Mouse (Mus musculus): ENCODE measurements at regions not wholly inside any gene's neighbourhood (a gene's known extent, or its start where the extent isn't known, plus 50 kb on each side); places are given as distances from the start of the nearest gene placed in this dataset.

DNA sequence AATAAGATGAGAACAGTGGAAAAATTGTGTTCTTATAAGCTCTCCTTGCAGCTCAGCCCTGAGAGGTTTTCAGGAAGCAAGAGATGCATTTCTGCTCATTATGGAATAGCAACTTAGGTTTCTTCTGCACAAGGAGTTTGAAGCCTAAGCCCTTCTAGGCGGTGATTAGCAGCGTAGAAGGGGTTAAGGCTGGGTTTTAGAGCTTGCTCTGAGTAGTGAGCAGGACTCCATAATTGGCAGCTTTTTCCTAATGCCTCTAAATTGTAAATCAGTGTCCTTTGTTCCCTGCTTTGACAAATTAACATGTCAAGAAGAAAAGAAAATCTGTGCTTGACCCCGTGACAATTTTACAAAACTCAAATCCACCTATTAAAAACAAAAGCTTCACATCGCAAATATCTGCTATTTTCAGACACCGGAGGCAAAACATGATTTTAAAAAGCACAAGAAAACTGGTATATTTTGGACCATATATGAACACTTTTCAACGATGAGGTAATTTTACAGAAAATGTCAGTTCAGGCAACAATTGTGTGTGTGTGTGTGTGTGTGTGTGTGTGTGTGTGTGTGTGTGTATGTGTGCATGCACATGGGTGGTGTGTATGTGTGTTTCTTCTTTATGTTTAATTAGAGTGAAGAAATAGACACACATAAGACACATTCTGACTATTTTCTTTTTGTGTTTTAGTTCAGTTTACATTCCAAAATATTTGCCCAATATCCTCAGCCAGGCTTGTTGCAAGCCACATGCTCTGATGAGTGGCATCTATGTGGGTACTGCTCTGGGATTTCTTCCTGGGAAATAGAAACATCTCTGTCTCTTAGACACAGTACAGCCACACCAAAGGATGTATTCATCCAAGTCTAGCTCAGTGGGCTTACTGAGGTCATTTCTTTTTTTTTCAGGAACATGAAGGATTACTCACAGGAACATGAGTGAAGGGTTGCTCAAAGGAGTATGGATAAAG lies 804.3 kb downstream of the Tmem132b start:
- no peak for DNase-seq

GRCm38 (mm10) chr5:126337884-126338283 lies 806.3 kb downstream of the Tmem132b start:
- no peak for DNase-seq

- DNase-seq = no peak
Measured at GRCm38 (mm10) chr5:126343570-126343969, 812.0 kb downstream of the Tmem132b start.

DNA sequence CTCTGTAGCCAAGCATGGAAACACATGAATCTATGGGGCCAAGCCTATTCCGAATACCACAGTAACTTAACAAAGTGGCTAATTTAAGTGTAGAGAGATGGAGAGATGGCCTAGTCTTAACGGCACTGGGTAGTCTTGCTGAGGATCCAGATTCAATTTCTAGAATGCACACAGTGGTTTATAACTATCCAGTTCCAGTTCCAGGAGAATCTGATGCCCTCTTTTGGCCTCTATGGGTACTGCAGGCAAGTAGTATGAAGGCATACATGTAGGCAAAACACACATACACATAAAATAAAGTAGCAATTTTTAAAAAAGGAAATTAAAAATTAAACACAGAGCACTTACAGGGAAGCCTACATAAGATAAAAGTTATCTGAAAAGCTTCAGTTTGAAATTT lies 819.4 kb downstream of the Tmem132b start:
- DNase-seq = no peak

DNA sequence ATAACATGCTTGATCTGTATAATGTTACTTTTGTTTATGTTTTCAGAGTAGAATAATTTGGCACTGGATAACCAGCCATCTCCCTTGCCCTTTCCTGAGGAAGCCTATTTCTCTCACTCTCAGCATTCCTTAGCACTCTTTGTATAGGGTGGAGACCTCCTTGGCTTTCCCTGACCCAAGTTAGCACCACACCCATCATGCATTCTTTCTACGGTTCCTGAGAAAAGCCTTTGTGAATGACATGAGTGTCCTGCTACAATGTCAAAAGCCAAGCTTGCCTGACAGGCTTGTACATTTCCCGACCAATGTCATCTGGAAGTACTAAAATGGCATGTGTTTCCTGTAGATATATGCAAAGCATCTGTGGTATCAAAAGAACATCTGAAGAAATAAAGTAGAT lies 837.9 kb downstream of the Tmem132b start:
- no peak for DNase-seq

DNA sequence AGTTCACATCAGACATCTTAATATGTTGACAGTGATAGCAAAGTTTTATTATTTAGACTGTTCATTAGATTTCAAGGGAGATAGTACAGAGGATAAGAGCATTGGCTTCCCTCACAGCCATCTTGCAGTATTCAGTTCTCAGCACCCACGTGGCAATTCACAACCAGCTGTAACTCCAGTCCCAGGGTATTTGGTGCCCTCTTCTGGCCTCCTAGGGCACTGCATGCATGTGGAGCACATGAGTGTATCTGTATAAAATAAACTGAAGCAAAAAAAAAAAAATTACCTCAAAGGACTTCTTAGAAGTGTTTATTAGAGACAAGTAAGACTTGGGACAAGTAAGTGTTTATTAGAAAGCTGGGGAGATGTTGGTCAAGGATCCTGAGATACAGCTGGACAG lies 849.3 kb upstream of the Tmem132c start:
- DNase-seq = no peak

GRCm38 (mm10) chr5:126395331-126395730 lies 846.3 kb upstream of the Tmem132c start:
- peak; percentile 5 for DNase-seq

DNA sequence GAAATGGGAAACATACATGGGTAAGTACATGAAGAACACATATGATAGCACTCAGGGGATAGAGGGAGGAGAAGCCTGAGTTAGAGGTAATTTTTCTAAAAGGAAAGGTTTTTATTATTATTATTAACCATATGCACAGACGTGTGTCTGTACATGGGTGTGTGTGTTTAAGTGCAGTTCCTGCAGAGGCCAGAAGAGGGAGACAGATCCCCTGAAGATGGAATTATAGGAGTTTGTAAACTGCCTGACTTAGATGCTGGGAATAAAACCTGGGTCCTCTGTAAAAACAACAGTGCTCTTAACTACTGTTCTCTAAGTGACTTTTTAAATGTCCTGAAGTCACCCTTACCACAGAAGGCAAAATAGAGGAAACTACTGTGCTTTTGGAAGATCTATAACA lies 809.9 kb upstream of the Tmem132c start:
- DNase-seq = no peak

DNA sequence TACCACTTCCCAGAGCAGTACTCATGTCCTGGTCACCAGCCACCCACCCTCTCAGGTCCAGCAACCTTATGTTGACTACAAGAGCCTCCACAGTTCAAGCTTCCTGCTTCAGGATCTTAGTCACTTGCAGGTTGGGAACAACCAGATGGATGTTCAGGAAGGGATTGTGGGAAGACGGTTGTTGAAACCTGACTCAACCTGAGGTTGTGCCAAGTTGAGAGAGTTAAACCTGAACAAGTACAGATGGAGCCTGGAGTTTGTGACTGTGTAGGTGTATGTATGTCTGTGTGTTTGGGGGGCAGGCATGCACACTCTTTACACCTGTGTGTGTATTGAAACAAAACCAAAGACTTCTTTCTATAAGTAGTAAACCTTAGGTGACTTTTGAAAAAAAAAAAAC lies 802.9 kb upstream of the Tmem132c start:
- DNase-seq = no peak

DNA sequence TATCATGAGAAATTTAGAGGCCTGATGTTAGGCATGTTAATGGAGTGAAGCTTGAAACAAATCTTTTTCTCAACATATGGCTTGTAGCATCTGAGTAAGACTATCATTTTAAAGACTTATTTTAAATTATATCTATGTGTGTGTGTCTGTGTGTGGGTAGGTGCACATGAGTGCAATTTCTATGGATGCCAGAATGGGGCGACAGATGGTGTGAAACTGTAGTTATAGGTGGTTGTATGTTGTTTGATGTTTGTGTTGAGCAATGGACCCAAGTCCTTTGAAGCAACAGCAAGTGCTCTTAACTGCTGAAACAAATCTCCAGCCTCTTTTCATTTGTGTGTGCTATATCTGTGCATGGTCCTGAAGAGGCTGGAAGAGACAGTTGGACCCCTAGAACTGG lies 801.1 kb upstream of the Tmem132c start:
- DNase-seq = peak; percentile 5

DNA sequence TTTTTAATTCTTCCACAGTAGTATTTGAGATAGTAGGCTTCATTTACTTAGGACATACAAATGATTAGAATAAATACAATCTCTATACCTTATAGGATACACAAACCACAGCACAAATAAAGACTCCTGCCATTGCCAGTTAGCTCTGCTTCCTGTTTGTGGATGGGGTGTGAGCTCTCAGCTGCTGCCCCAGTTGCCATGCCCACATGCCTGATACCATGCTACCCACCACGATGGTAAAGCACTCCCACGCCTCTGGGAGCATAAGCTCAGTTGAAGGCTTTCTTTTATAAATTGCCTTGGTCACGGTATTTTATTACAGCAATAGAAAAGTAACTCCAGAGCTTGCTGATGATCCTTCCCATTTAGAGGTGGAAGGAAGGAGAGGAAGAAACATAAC lies 765.8 kb upstream of the Tmem132c start:
- DNase-seq = no peak

- DNase-seq = no peak
Measured at GRCm38 (mm10) chr5:126522076-126522475, 719.5 kb upstream of the Tmem132c start.

GRCm38 (mm10) chr5:126525863-126526262 lies 715.7 kb upstream of the Tmem132c start:
- peak; percentile 15 for DNase-seq

- no peak for DNase-seq
Measured at GRCm38 (mm10) chr5:126530806-126531527, 710.6 kb upstream of the Tmem132c start.

DNA sequence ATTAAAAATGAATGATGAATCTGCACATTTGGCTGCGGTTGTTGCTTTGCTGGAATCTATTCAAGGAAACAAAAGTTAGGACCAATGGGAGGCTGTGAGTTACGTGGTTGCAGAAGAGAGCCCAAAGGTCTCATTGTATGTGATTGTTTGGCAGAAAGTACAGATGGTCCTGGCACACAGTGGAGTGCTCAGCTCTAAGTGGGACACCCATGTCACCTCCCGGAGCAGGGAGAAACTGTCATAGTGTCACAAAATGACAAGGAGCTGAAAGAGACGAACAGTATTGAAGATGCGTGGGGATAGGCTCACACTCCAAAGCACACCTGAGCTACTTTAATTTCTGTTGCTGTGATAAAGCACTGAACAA lies 710.1 kb upstream of the Tmem132c start:
- no peak for DNase-seq

DNA sequence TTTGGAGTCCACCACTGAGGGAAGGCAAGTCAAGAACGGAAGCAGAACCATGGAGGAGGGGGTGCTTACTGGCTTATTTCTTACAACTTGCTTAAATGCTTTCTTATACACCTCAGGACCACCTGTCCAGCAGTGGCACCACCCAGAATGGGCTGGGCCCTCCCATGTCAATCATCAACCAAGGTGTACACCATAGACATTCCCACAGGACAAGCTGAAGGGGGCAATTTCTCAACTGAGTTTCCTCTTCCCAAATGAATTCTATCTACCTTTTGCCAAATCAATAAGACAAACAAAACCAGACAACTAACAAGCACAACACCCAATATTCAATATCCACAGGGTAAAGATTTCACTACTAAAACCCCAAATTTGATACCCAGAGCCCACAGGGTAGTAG lies 709.6 kb upstream of the Tmem132c start:
- DNase-seq = no peak

DNA sequence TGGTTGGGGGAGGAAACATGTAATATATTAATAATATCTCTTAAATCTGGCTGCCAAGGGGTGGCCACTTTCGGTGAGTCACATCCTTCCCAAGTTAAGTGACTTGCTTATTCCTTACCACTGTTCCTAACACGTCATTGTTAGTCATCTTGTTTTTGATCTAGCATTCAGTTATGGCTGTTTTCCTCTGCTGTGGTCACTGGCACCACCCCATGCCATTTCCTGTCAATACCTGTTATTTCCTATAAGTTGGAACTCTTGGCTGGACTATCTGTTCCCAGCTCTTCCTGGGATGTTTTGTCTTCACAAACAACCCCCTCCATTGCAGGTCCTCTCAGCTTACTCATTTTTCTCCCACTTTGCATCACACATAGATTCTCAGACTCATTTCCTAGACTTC lies 703.5 kb upstream of the Tmem132c start:
- DNase-seq = no peak

- DNase-seq = no peak
Measured at GRCm38 (mm10) chr5:126544261-126544976, 697.2 kb upstream of the Tmem132c start.

- no peak for DNase-seq
Measured at GRCm38 (mm10) chr5:126547841-126548240, 693.8 kb upstream of the Tmem132c start.

DNA sequence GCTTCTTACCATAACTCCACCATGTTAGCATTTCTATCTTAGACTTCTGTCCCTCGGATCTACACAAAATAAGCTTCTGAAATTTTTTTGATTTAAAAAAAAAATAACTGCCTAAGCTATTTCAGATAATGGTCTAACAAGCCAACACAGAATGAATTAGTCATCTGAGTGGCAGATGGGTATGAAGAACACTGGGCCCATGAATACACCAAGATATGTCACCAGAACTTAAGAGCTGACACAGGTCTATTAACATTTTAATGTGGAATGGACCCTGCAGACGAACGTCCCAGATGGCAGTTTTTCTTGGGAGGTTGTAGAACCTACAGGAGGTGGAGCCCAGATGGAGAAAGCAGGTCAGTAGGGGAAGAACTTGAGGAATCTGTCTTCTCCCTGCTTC lies 689.9 kb upstream of the Tmem132c start:
- DNase-seq = no peak

DNA sequence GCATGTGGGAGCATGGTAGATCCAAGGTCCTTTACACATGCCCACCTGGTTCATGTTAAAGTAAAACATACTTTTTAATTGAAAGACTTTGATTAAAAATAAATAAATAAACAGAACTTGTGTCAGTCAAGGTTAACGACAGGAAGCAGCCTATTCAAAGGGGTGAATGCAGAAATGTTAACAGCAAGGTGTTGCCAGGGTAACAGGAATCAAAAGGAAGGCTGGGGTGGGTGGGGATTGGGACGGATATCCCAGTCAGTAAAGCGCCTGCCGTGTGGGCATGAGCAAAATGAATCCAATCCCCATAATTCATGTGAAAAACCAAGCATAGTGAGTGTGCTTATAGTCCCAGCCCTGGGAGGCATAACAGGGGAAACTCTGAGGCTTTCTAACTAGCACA lies 682.6 kb upstream of the Tmem132c start:
- no peak for DNase-seq

DNA sequence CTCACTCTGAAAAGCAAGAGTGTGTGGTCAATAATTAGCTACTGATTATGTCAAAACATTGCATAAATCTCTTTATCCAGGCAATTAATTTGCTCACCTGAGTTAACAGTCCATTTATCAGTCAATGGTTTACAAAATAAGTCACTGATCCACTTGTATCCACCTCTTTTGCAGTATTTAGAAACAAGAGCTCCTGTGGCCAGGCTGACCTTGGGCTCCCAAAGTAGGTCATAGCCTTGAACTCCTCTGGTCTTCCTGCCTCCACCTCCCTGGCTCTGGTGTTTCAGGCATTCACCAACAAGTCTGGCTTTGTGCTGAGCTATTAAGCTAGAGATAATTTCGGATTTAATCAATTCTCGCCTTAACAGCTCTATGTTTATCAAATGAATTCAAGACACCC lies 675.8 kb upstream of the Tmem132c start:
- no peak for DNase-seq

DNA sequence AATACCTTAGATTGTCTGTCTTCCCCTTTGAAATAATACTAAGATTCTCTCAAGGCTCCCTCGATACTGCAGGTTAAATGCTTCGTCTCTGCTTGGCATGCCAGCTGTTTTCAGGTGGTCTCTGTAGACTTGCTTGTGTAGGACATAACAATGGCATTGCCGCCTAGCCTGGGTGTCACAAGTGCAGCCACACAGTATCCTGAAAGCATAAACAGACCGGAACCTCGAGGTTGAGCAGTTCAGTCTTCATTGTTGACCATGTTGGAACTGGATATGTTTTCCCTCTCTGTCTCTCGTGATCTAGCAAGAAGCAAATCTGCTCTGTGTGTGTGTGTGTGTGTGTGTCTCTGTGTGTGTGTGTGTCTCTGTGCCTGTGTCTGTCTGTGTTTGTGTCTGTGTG lies 675.4 kb upstream of the Tmem132c start:
- DNase-seq = no peak

- DNase-seq = no peak
Measured at GRCm38 (mm10) chr5:126573766-126574165, 667.8 kb upstream of the Tmem132c start.

Data from right cerebral cortex, postnatal 14 days (tissue).